Mouse (Mus musculus) heart, embryonic 13.5 days (tissue): Measurements from ENCODE around the gene Zfp248. TPM values are rescaled to one million over a fixed set of nuclear protein-coding genes. Genes with fewer than 3 reads are reported as not detected.

Source experiments
- microRNA-seq: library from miRNA; unstranded; fragments of <30 nt; microRNA quantifications from one replicate; pipeline ENCODE4, GENCODE M21; 2016
- polyA plus RNA-seq: library from polyadenylated mRNA; unstranded; fragments of >200 nt; fragmentation: Nextera tagmentation; extraction: Ambion mirVana; gene quantifications from 2 replicates; pipeline ENCODE4 v1.2.1, GENCODE M21; 2015

The Zfp248 gene
- polyA plus RNA-seq, 1 experiment from 2014 or later = 5.0 TPM

Small RNA genes lying within 50 kb of the gene (microRNA-seq; reads per million reads assigned to microRNA genes)
- gene Gm25953 = not detected

Other genes with a start within 250 kb of the Zfp248 start
- 20.2 and 21.4 TPM in 2 replicates for gene Bms1, start 36.1 kb downstream of the Zfp248 start, polyA plus RNA-seq
- gene Zfp9, start 23.8 kb upstream of the Zfp248 start, polyA plus RNA-seq = 6.5 and 6.9 TPM in 2 replicates
- gene Ankrd26, start 106.7 kb upstream of the Zfp248 start, polyA plus RNA-seq = 8.0 and 10.0 TPM in 2 replicates